Mouse (Mus musculus) c-Kit-positive CD71-positive TER-119-negative erythroid progenitor cells, embryonic 14.5 days (primary cell): ENCODE data around the gene Ankrd37.

Source experiments
- DNase-seq: peaks from one replicate; pipeline ENCODE4 v3.0.0-alpha.2; 2013; ENCODE audit warnings: low read depth

Gene Ankrd37

GRCm38 (mm10) chr8:45973988-45974505 lies 31.5 kb downstream of the Ankrd37 start:
- no peak for DNase-seq

- DNase-seq, result no peak
Observed at GRCm38 (mm10) chr8:45970894-45971293, 34.6 kb downstream of the Ankrd37 start.

DNA sequence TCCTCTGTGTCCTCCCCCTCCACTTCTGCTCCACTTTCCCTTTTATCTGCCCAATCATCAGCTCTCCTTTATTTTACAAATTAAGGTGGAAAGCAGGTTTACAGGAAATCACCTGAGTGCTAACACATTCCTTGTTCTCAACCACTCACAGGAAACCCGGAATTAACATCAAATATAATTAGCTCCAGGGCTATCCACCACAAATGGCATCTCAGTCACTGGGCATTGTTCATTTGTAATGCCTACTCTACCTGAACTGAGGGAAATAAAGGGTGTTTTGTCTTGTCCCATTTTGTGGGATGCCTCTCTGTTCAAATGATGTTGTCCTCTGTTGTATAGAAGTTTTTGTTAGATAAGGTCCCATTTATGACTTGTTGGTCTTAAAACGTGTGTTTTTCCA lies 54.9 kb downstream of the Ankrd37 start:
- DNase-seq, result no peak
